Mouse (Mus musculus) stomach, postnatal 0 days (tissue): ENCODE results near the gene Zfp652. TPM values are rescaled to one million over a fixed set of nuclear protein-coding genes. Genes with fewer than 3 reads are reported as not detected.

Experiments used
- ATAC-seq: fragments of 200-750 bp; cut with Nextera tagmentation; 2 replicates; pipeline ENCODE4 v1.8.0; 2017; ENCODE audit not compliant: low FRiP score, low TSS enrichment
- DNase-seq: peaks from one replicate; pipeline ENCODE4 v3.0.0-alpha.2; 2016; ENCODE audit warnings: low spot score
- H3K27ac ChIP-seq: fragments of 300-500 bp; sonication (generic); replicated peaks from 2 replicates; pipeline ENCODE4 v1.5.1; 2014; ENCODE audit warnings: mild to moderate bottlenecking, control low read depth
- H3K27me3 ChIP-seq: fragments of 300-500 bp; sonication (generic); 2 replicates; pipeline ENCODE4 v1.6.1; 2014; ENCODE audit warnings: low read length; ENCODE audit not compliant: control insufficient read depth, insufficient read depth
- H3K36me3 ChIP-seq: fragments of 300-500 bp; sonication (generic); 2 replicates; pipeline ENCODE4 v1.6.1; 2014; ENCODE audit warnings: low read length, mixed read lengths; ENCODE audit not compliant: control insufficient read depth, insufficient read depth
- H3K4me1 ChIP-seq: fragments of 300-500 bp; sonication (generic); replicated peaks from 2 replicates; pipeline ENCODE4 v1.6.1; 2014; ENCODE audit warnings: antibody characterized with exemption; ENCODE audit not compliant: control insufficient read depth, insufficient read depth
- H3K4me2 ChIP-seq: fragments of 300-500 bp; sonication (generic); replicated peaks from 2 replicates; pipeline ENCODE4 v1.6.1; 2014; ENCODE audit warnings: low read depth, mild to moderate bottlenecking, control low read depth, moderate library complexity
- H3K4me3 ChIP-seq: fragments of 300-500 bp; sonication (generic); 2 replicates; pipeline ENCODE4 v1.5.1; 2014; ENCODE audit warnings: low read depth, low read length, control low read depth
- H3K9ac ChIP-seq: fragments of 300-500 bp; sonication (generic); 2 replicates; pipeline ENCODE4 v1.6.1; 2014; ENCODE audit warnings: mild to moderate bottlenecking, low read length, control low read depth, mixed read lengths
- H3K9me3 ChIP-seq: fragments of 300-500 bp; sonication (generic); 2 replicates; pipeline ENCODE4 v1.6.1; 2016; ENCODE audit warnings: low read length; ENCODE audit not compliant: control insufficient read depth
- CTCF ChIP-seq: IDR thresholded peaks from 2 replicates; pipeline ENCODE4 v1.5.1; 2016; ENCODE audit warnings: antibody characterized with exemption, low read depth, mild to moderate bottlenecking, moderate library complexity
- EP300 ChIP-seq: optimal IDR thresholded peaks from 2 replicates; pipeline ENCODE3; 2016; ENCODE audit warnings: antibody characterized with exemption
- WGBS: fragments of 180-500 bp; shearing (Covaris S2); extraction: QIAGEN DNeasy Blood & Tissue Kit; methylation state at CpG from one replicate; pipeline ENCODE4 v1.1.7; 2014; 5-methylcytosine and 5-hydroxymethylcytosine counted together
- polyA plus RNA-seq: library from polyadenylated mRNA; unstranded; fragments of >200 nt; fragmentation: Nextera tagmentation; extraction: Ambion mirVana; gene quantifications from 2 replicates; pipeline ENCODE4 v1.2.1, GENCODE M21; 2015

Zfp652 gene
- polyA plus RNA-seq, 1 experiment from 2014 or later = 10.0 TPM

GRCm38 (mm10) chr11:95827168-95827447 is 114.6 kb downstream of the Zfp652 start:
- Histone ChIP-seq H3K4me3 (no peak overlapping the region), H3K36me3 (no peaks in the 10 kb centered on the region), H3K4me2 (no peak overlapping the region), H3K9me3 (no peaks in the 10 kb centered on the region), H3K27ac (no peak overlapping the region), H3K9ac (no peak overlapping the region), H3K4me1 (peaks cover 5% of the 10 kb centered on the region), H3K27me3 (peaks cover 16% of the 10 kb centered on the region; the same call in 1 of the 2 replicates)
- no peak for ATAC-seq
- DNase-seq = no peak
- WGBS = 22% methylated on average over 3 of the region's 3 CpGs
- TF ChIP-seq EP300 (no peak), CTCF (no peak)

- TF ChIP-seq CTCF (peak; percentile 86), EP300 (no peak)
- Histone ChIP-seq H3K4me1 (peaks cover 5% of the 10 kb centered on the region), H3K4me3 (no peak overlapping the region), H3K9ac (no peak overlapping the region), H3K36me3 (0 out of 2 replicates have a peak, but pooled peaks cover 2% of the 10 kb centered on the region), H3K9me3 (no peaks in the 10 kb centered on the region), H3K27me3 (peaks cover 19% of the 10 kb centered on the region; the same call in 1 of the 2 replicates), H3K4me2 (no peak overlapping the region), H3K27ac (no peak overlapping the region)
- ATAC-seq (no peak), DNase-seq (peak; percentile 70)
- 17% methylated on average over 3 of the region's 3 CpGs for WGBS
Observed at GRCm38 (mm10) chr11:95827464-95828085, 115.1 kb downstream of the Zfp652 start.

GRCm38 (mm10) chr11:95828181-95828964 is 115.9 kb downstream of the Zfp652 start:
- Histone ChIP-seq H3K9ac (no peak overlapping the region), H3K4me3 (no peak overlapping the region), H3K4me2 (no peak overlapping the region), H3K27ac (no peak overlapping the region), H3K4me1 (peaks cover 5% of the 10 kb centered on the region), H3K9me3 (no peaks in the 10 kb centered on the region), H3K27me3 (peaks cover 14% of the 10 kb centered on the region; the same call in 1 of the 2 replicates), H3K36me3 (0 out of 2 replicates have a peak, but pooled peaks cover 2% of the 10 kb centered on the region)
- no peak for TF ChIP-seq EP300
- ATAC-seq = no peak
- 69% methylated on average over 11 of the region's 11 CpGs for WGBS
- no peak for DNase-seq

GRCm38 (mm10) chr11:95829526-95830050 is 117.1 kb downstream of the Zfp652 start:
- 45% methylated on average over 4 of the region's 4 CpGs for WGBS

GRCm38 (mm10) chr11:95830411-95831275 is 118.2 kb downstream of the Zfp652 start:
- H3K36me3 ChIP-seq = 0 out of 2 replicates have a peak, but pooled peaks cover 2% of the 10 kb centered on the region
- peaks cover 5% of the 10 kb centered on the region for H3K4me1 ChIP-seq
- peak overlapping the region; percentile 31; the same call in 1 of the 2 replicates for H3K9ac ChIP-seq
- H3K9me3 ChIP-seq = no peaks in the 10 kb centered on the region
- ATAC-seq (peak; percentile 14; the same call in 1 of the 2 replicates), DNase-seq (no peak)
- TF ChIP-seq CTCF = no peak
- no peak for TF ChIP-seq EP300
- peak overlapping the region; percentile 49 for H3K4me2 ChIP-seq
- peaks cover 14% of the 10 kb centered on the region; the same call in 1 of the 2 replicates for H3K27me3 ChIP-seq
- H3K27ac ChIP-seq = no peak overlapping the region
- WGBS = 6% methylated on average over 80 of the region's 80 CpGs
- H3K4me3 ChIP-seq = peak overlapping the region; percentile 35

More at GRCm38 (mm10) chr11:95829526-95830050, 117.1 kb downstream of the Zfp652 start:
- DNase-seq = no peak
- no peak overlapping the region for H3K9ac ChIP-seq
- H3K4me3 ChIP-seq = no peak overlapping the region
- no peaks in the 10 kb centered on the region for H3K9me3 ChIP-seq
- no peak overlapping the region for H3K27ac ChIP-seq
- H3K36me3 ChIP-seq = 0 out of 2 replicates have a peak, but pooled peaks cover 2% of the 10 kb centered on the region
- ATAC-seq = no peak
- no peak overlapping the region for H3K4me2 ChIP-seq
- peaks cover 14% of the 10 kb centered on the region; the same call in 1 of the 2 replicates for H3K27me3 ChIP-seq
- TF ChIP-seq CTCF (no peak), EP300 (no peak)
- peaks cover 5% of the 10 kb centered on the region for H3K4me1 ChIP-seq
